Mouse (Mus musculus) CH12.LX (cell line): Measurements from ENCODE around the gene Arhgef19. TPM values are rescaled to one million over a fixed set of nuclear protein-coding genes. Genes with fewer than 3 reads are reported as not detected.

Experiments used
- DNase-seq: peaks from one replicate; pipeline ENCODE4 v3.0.0-alpha.2; 2013; ENCODE audit errors: extremely low read depth
- H3K27ac ChIP-seq: 2 replicates; pipeline ENCODE4 v1.5.1; 2012; ENCODE audit warnings: low read depth, mild to moderate bottlenecking, control low read depth, moderate library complexity; ENCODE audit not compliant: insufficient read depth
- H3K27me3 ChIP-seq: replicated peaks from 2 replicates; pipeline ENCODE3; 2012; ENCODE audit warnings: inconsistent platforms
- H3K36me3 ChIP-seq, 2 experiments: replicated peaks in 1 of 2; 2 replicates each; pipeline versions ENCODE3 to v1.6.1; 2012; ENCODE audit warnings: inconsistent platforms in 1 of 2, low read length in 1 of 2, mild to moderate bottlenecking in 1 of 2, mixed read lengths in 1 of 2, moderate library complexity in 1 of 2; ENCODE audit not compliant: control insufficient read depth in 1 of 2, insufficient read depth in 1 of 2
- H3K4me1 ChIP-seq, 2 experiments: 2 replicates each; pipeline ENCODE4 v1.6.1; 2012; ENCODE audit warnings: inconsistent platforms in 1 of 2, moderate library complexity in 1 of 2; ENCODE audit not compliant: insufficient read depth in 2 of 2, control insufficient read depth in 1 of 2
- H3K4me2 ChIP-seq: 2 replicates; pipeline ENCODE4 v1.6.1; 2012; ENCODE audit warnings: low read depth, mild to moderate bottlenecking, control low read depth; ENCODE audit not compliant: poor library complexity, insufficient read depth, severe bottlenecking
- H3K4me3 ChIP-seq, 3 experiments: fragments of 150-350 bp in 1 of 3; sonication (generic) in 1 of 3; replicated peaks in 1 of 3; 2 replicates each; pipeline versions ENCODE3 to v1.5.1; 2011 to 2012; ENCODE audit warnings: low read depth in 2 of 3, low read length in 2 of 3, mild to moderate bottlenecking in 2 of 3, moderate library complexity in 2 of 3, control low read depth in 1 of 3, improper control_type of control experiment in 1 of 3, inconsistent platforms in 1 of 3, mixed read lengths in 1 of 3; ENCODE audit not compliant: poor library complexity in 1 of 3
- H3K79me2 ChIP-seq: replicated peaks from 2 replicates; pipeline ENCODE4 v1.6.1; 2012; ENCODE audit warnings: mild to moderate bottlenecking, moderate library complexity; ENCODE audit not compliant: control insufficient read depth, poor library complexity, insufficient read depth, severe bottlenecking; ENCODE audit errors: extremely low read depth
- H3K9ac ChIP-seq: 2 replicates; pipeline ENCODE4 v1.6.1; 2012; ENCODE audit warnings: low read depth, mild to moderate bottlenecking, control low read depth, moderate library complexity; ENCODE audit not compliant: insufficient read depth
- H3K9me3 ChIP-seq: replicated peaks from 2 replicates; pipeline ENCODE3; 2012; ENCODE audit warnings: low read length, inconsistent platforms, mixed read lengths
- BHLHE40 ChIP-seq: IDR thresholded peaks from 2 replicates; pipeline ENCODE4 v1.6.1; 2011; ENCODE audit warnings: mild to moderate bottlenecking, low read depth, low read length, improper control_type of control experiment
- CHD1 ChIP-seq: IDR thresholded peaks from 2 replicates; pipeline ENCODE4 v1.6.1; 2012; ENCODE audit warnings: low read depth, low read length, improper control_type of control experiment, inconsistent platforms
- CHD2 ChIP-seq: IDR thresholded peaks from 2 replicates; pipeline ENCODE4 v1.6.1; 2011; ENCODE audit warnings: low read length, improper control_type of control experiment
- E2F4 ChIP-seq: IDR thresholded peaks from 2 replicates; pipeline ENCODE4 v1.6.1; 2011; ENCODE audit warnings: low read depth, low read length, improper control_type of control experiment; ENCODE audit not compliant: insufficient replicate concordance
- EP300 ChIP-seq: IDR thresholded peaks from 2 replicates; pipeline ENCODE4 v1.6.1; 2011; ENCODE audit warnings: low read length, improper control_type of control experiment
- ETS1 ChIP-seq: conservative IDR thresholded peaks from 2 replicates; pipeline ENCODE4 v1.6.1; 2012; ENCODE audit warnings: low read depth, mild to moderate bottlenecking, inconsistent platforms, low read length, improper control_type of control experiment, moderate library complexity
- GABPA ChIP-seq: IDR thresholded peaks from 2 replicates; pipeline ENCODE4 v1.6.1; 2012; ENCODE audit warnings: low read depth, low read length, improper control_type of control experiment, inconsistent platforms; ENCODE audit not compliant: insufficient replicate concordance
- IRF4 ChIP-seq: IDR thresholded peaks from 2 replicates; pipeline ENCODE4 v1.6.1; 2014; ENCODE audit warnings: low read depth, mild to moderate bottlenecking, inconsistent platforms, low read length, improper control_type of control experiment
- JUN ChIP-seq: IDR thresholded peaks from 2 replicates; pipeline ENCODE4 v1.6.1; 2011; ENCODE audit warnings: low read depth, mild to moderate bottlenecking, low read length, improper control_type of control experiment, moderate library complexity; ENCODE audit not compliant: insufficient read depth
- JUND ChIP-seq: conservative IDR thresholded peaks from 2 replicates; pipeline ENCODE4 v1.6.1; 2011; ENCODE audit warnings: low read depth, low read length, improper control_type of control experiment
- KAT2A ChIP-seq: IDR thresholded peaks from 2 replicates; pipeline ENCODE4 v1.6.1; 2012; ENCODE audit warnings: low read length, improper control_type of control experiment, inconsistent platforms; ENCODE audit not compliant: insufficient replicate concordance
- MAFK ChIP-seq: IDR thresholded peaks from 2 replicates; pipeline ENCODE4 v1.6.1; 2011; ENCODE audit warnings: low read length, improper control_type of control experiment; ENCODE audit not compliant: insufficient replicate concordance
- MAZ ChIP-seq: IDR thresholded peaks from 2 replicates; pipeline ENCODE4 v1.6.1; 2012; ENCODE audit warnings: low read depth, mild to moderate bottlenecking, inconsistent platforms, low read length, improper control_type of control experiment, moderate library complexity
- MXI1 ChIP-seq: IDR thresholded peaks from 2 replicates; pipeline ENCODE4 v1.6.1; 2011; ENCODE audit warnings: mild to moderate bottlenecking, low read depth, low read length, improper control_type of control experiment
- NELFE ChIP-seq: IDR thresholded peaks from 2 replicates; pipeline ENCODE4 v1.6.1; 2011; ENCODE audit warnings: low read depth, low read length, improper control_type of control experiment
- NRF1 ChIP-seq: IDR thresholded peaks from 2 replicates; pipeline ENCODE4 v1.6.1; 2014; ENCODE audit warnings: low read depth, mild to moderate bottlenecking, inconsistent platforms, low read length, improper control_type of control experiment, moderate library complexity
- POLR2A ChIP-seq: IDR thresholded peaks from 2 replicates; pipeline ENCODE4 v1.6.1; 2011; ENCODE audit warnings: low read depth, mild to moderate bottlenecking, improper control_type of control experiment, low read length
- POLR2AphosphoS2 ChIP-seq: IDR thresholded peaks from 2 replicates; pipeline ENCODE4 v1.6.1; 2011; ENCODE audit warnings: low read depth, low read length, improper control_type of control experiment
- SIN3A ChIP-seq: IDR thresholded peaks from 2 replicates; pipeline ENCODE4 v1.6.1; 2012; ENCODE audit warnings: low read length, improper control_type of control experiment, inconsistent platforms
- SMC3 ChIP-seq: IDR thresholded peaks from 2 replicates; pipeline ENCODE4 v1.6.1; 2011; ENCODE audit warnings: low read depth, low read length, improper control_type of control experiment
- TBP ChIP-seq: conservative IDR thresholded peaks from 2 replicates; pipeline ENCODE4 v1.6.1; 2011; ENCODE audit warnings: low read depth, low read length, improper control_type of control experiment
- TCF12 ChIP-seq: IDR thresholded peaks from 2 replicates; pipeline ENCODE4 v1.6.1; 2014; ENCODE audit warnings: low read depth, mild to moderate bottlenecking, inconsistent platforms, low read length, improper control_type of control experiment
- UBTF ChIP-seq: IDR thresholded peaks from 2 replicates; pipeline ENCODE4 v1.6.1; 2012; ENCODE audit warnings: low read depth, mild to moderate bottlenecking, inconsistent platforms, low read length, improper control_type of control experiment, moderate library complexity
- USF2 ChIP-seq: conservative IDR thresholded peaks from 2 replicates; pipeline ENCODE4 v1.6.1; 2011; ENCODE audit warnings: low read depth, low read length, improper control_type of control experiment
- ZKSCAN1 ChIP-seq: IDR thresholded peaks from 2 replicates; pipeline ENCODE4 v1.6.1; 2012; ENCODE audit warnings: low read depth, inconsistent platforms, low read length, improper control_type of control experiment, borderline replicate concordance
- ZMIZ1 ChIP-seq: IDR thresholded peaks from 2 replicates; pipeline ENCODE4 v1.6.1; 2012; ENCODE audit warnings: low read depth, mild to moderate bottlenecking, inconsistent platforms, low read length, improper control_type of control experiment
- ZNF384 ChIP-seq: IDR thresholded peaks from 2 replicates; pipeline ENCODE4 v1.6.1; 2012; ENCODE audit warnings: low read depth, low read length, improper control_type of control experiment, inconsistent platforms
- dilution Hi-C: fragments of 300-500 bp; cut with MboI; formaldehyde crosslinking; loops from 2 replicates; pipeline ENCODE4 v1.14.3; 2020; ENCODE audit warnings: low sequenced_read_pairs; ENCODE audit not compliant: extremely low pct_unique_long_range_greater_than_20kb, extremely low pct_ligation_motif_present
- in situ Hi-C: fragments of 300-500 bp; cut with MboI; formaldehyde crosslinking; loops from 3 replicates; pipeline ENCODE4 v1.14.3; 2019; ENCODE audit warnings: low sequenced_read_pairs, low pct_ligation_motif_present, low pct_unique_long_range_greater_than_20kb, mixed read lengths
- polyA plus RNA-seq: library from polyadenylated mRNA; unstranded; fragments of >175 nt; gene quantifications from 2 replicates; pipeline ENCODE4 v1.2.1, GENCODE M21; 2012; ENCODE audit warnings: low read depth; ENCODE audit not compliant: insufficient read length
- total RNA-seq, 2 experiments: library from RNA; depleted of rRNA; stranded (reverse); fragments of 300-350 nt in 1 of 2; fragments of >200 nt in 1 of 2; gene quantifications; 2 replicates each; pipeline ENCODE4 v1.2.3; 2012 to 2014

Arhgef19 gene
- total and polyA plus RNA-seq, 3 experiments, result 0.19 to 0.21 TPM; not detected in 1

GRCm38 (mm10) chr4:141244401-141244800 lies 5.1 kb downstream of the Arhgef19 start:
- H3K79me2 ChIP-seq, result no peaks in the 10 kb centered on the region
- peaks cover 13 to 23% of the 10 kb centered on the region in 2 experiments for H3K4me1 ChIP-seq
- in situ Hi-C loops (no loop called here), dilution Hi-C loops (no loop called here)
- no peaks in the 10 kb centered on the region for H3K36me3 ChIP-seq
- H3K4me2 ChIP-seq, result no peak overlapping the region
- H3K27ac ChIP-seq, result no peak overlapping the region
- TF ChIP-seq IRF4 (no peak), BHLHE40 (no peak), E2F4 (no peak), CHD2 (no peak), POLR2AphosphoS2 (no peak), ZKSCAN1 (no peak), CHD1 (no peak), TBP (no peak), KAT2A (no peak), JUND (no peak), POLR2A (no peak), SMC3 (no peak), ZNF384 (no peak), EP300 (no peak), GABPA (no peak), JUN (no peak), ETS1 (no peak), NRF1 (no peak), TCF12 (no peak), MAFK (no peak)
- H3K9ac ChIP-seq, result no peak overlapping the region
- H3K27me3 ChIP-seq, result peaks cover 97% of the 10 kb centered on the region
- DNase-seq, result no peak
- H3K9me3 ChIP-seq, result peaks cover 10% of the 10 kb centered on the region
- no peak overlapping the region for H3K4me3 ChIP-seq

- dilution Hi-C loops, result no loop called here
- Histone ChIP-seq H3K4me2 (no peak overlapping the region), H3K27me3 (peaks cover 95% of the 10 kb centered on the region), H3K4me3 (no peak overlapping the region), H3K36me3 (no peaks in the 10 kb centered on the region)
- no peak for TF ChIP-seq E2F4
- TF ChIP-seq USF2, result no peak
- no peak for TF ChIP-seq SIN3A
- TF ChIP-seq NRF1, result no peak
- TF ChIP-seq UBTF, result no peak
- TF ChIP-seq GABPA, result no peak
- TF ChIP-seq NELFE, result no peak
- no peak for TF ChIP-seq EP300
- no peak for TF ChIP-seq ZMIZ1
- TF ChIP-seq MXI1, result no peak
- no peak for TF ChIP-seq MAZ
- TF ChIP-seq ETS1, result no peak
- TF ChIP-seq, all 38 proteins: peak for 0
- no peaks in the 10 kb centered on the region for H3K79me2 ChIP-seq
- no peak overlapping the region for H3K9ac ChIP-seq
- H3K4me1 ChIP-seq, result peaks cover 13 to 17% of the 10 kb centered on the region in 2 experiments
- DNase-seq, result no peak
- H3K27ac ChIP-seq, result no peak overlapping the region
- in situ Hi-C loops, result no loop called here
- peaks cover 10% of the 10 kb centered on the region for H3K9me3 ChIP-seq
Measured at GRCm38 (mm10) chr4:141244931-141245425, 5.7 kb downstream of the Arhgef19 start.
